Mouse (Mus musculus) cortical plate, adult 2 months (tissue): Measurements from ENCODE around the gene Dusp23.

Experiments used
- CTCF ChIP-seq: fragments of 200-500 bp; IDR thresholded peaks from 2 replicates; pipeline ENCODE4 v1.5.1; 2011; ENCODE audit warnings: mild to moderate bottlenecking, control low read depth, low read length; ENCODE audit not compliant: insufficient read depth; ENCODE audit errors: extremely low read depth
- POLR2A ChIP-seq: fragments of 200-500 bp; IDR thresholded peaks from 2 replicates; pipeline ENCODE4 v1.6.1; 2011; ENCODE audit warnings: mild to moderate bottlenecking, low read length, control low read depth; ENCODE audit not compliant: insufficient read depth; ENCODE audit errors: extremely low read depth

- TF ChIP-seq POLR2A: no peak
- TF ChIP-seq CTCF: no peak
Observed at GRCm38 (mm10) chr1:172631721-172632120, 1.0 kb downstream of the Dusp23 start.
